Mouse (Mus musculus) heart, postnatal 10 days (tissue): ENCODE measurements at regions not wholly inside any gene's neighbourhood (a gene's known extent, or its start where the extent isn't known, plus 50 kb on each side); places are given as distances from the start of the nearest gene placed in this dataset.

Experiments
- DNase-seq, 2 experiments: peaks; one replicate each; pipeline ENCODE4 v3.0.0; 2021
- intact Hi-C: fragments of 180-260 bp; cut with DNase I; formaldehyde crosslinking; loops from one replicate; pipeline ENCODE4 v1.15.1; 2025

- no peak for DNase-seq
- intact Hi-C loops: no loop called here
Measured at GRCm38 (mm10) chr12:6444026-6444425, 1068.5 kb upstream of the Klhl29 start.

DNA sequence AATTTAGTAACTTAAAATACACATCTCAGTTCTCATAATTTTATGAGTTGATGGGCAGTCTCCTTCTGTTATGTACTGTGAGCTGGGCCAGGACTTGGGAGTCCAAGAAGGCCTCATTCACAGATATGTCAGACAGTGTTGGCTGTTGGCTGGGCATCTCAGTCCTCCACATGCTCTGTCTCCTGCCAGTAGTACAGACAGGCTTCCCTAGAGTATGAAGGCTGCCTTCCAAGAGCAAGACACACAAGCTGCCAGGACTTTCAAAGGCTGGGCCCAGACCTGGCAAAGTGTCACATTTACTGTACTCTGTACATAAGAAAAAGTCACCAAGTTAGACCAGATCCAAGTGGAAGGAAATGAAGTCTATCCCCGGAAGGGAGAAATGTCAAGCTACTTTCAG, 1042.3 kb upstream of the Klhl29 start:
- intact Hi-C loops: no loop called here
- peak; percentile 0 to 1 for DNase-seq

DNA sequence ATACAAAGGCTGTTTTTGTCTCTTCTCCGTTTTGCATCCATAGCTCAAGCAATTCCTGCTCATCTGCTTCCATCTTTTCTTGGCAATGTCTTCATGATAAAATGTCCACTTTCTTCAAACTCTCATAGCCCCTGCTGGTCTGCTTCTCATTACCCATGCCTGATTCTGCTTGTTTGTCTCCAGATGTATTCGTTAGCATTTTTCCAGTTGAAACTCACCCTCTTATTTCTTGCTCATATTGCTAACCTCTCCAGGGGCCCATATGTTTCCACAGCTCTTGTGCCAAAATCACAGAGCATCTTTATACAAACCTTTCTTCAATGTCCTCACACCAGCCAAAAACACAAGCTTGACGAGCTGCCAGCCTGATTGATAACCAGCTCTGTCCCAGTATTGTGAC, 1025.1 kb upstream of the Klhl29 start:
- no peak for DNase-seq
- intact Hi-C loops: no loop called here

DNA sequence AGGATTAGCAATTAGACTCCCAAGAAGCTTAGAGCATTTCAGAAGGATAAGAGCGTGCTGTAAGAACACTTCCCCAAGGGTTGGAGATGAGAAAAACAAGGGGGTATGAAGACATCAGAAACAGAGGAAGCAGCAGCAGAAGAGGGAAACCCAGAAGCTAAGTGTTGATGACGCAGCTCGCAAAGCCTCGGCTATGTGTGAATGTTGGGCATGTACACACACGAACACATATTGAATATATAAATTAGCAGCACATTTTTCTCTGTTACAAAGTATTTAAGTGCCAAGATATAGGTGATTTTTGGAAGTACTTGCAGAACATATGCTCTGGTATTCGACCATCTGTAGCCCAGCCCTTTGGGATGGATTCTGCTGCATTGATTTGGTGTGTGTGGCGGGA, 1006.4 kb upstream of the Klhl29 start:
- no peak for DNase-seq

GRCm38 (mm10) chr12:6367611-6368010, 992.1 kb upstream of the Klhl29 start:
- no peak for DNase-seq
- intact Hi-C loops: no loop called here

More for the DNA sequence above, 1006.4 kb upstream of the Klhl29 start:
- intact Hi-C loops: no loop called here
